Mouse (Mus musculus) cerebellum, adult 2 months (tissue): ENCODE results near the gene Rasgef1b.

Source experiments
- CTCF ChIP-seq: fragments of 200-500 bp; IDR thresholded peaks from 2 replicates; pipeline ENCODE4 v1.5.1; 2011; ENCODE audit warnings: low read depth, mild to moderate bottlenecking, control low read depth, low read length, moderate library complexity, borderline replicate concordance; ENCODE audit not compliant: insufficient read depth
- POLR2A ChIP-seq: fragments of 200-500 bp; IDR thresholded peaks from 2 replicates; pipeline ENCODE4 v1.6.1; 2011; ENCODE audit warnings: low read length, control low read depth, borderline replicate concordance; ENCODE audit not compliant: insufficient read depth

- TF ChIP-seq CTCF (no peak), POLR2A (no peak)
Measured at GRCm38 (mm10) chr5:99419872-99420271, 309.0 kb downstream of the Rasgef1b start.
